Mouse (Mus musculus) bone marrow macrophage, adult 2 months (primary cell): ENCODE data around the gene Tanc1. TPM values are rescaled to one million over a fixed set of nuclear protein-coding genes. Genes with fewer than 3 reads are reported as not detected.
"Not testable (repeated sequence)": the region's sequence is repeated elsewhere in the genome, so short reads cannot be mapped to it uniquely, and the experiment has no call there.

Experiments used
- H3K27ac ChIP-seq: 2 replicates; pipeline ENCODE4 v1.5.1; 2012; ENCODE audit warnings: low read depth, low read length; ENCODE audit not compliant: insufficient read depth
- H3K4me1 ChIP-seq: 2 replicates; pipeline ENCODE4 v1.6.1; 2012; ENCODE audit warnings: low read length; ENCODE audit not compliant: control insufficient read depth, insufficient read depth
- H3K4me3 ChIP-seq: 2 replicates; pipeline ENCODE4 v1.5.1; 2012; ENCODE audit warnings: mild to moderate bottlenecking, low read length, moderate library complexity; ENCODE audit not compliant: insufficient read depth
- CTCF ChIP-seq: IDR thresholded peaks from 2 replicates; pipeline ENCODE4 v1.5.1; 2012; ENCODE audit warnings: low read depth, mild to moderate bottlenecking, low read length, moderate library complexity
- POLR2A ChIP-seq: IDR thresholded peaks from 2 replicates; pipeline ENCODE4 v1.6.1; 2012; ENCODE audit warnings: mild to moderate bottlenecking, low read depth, low read length, borderline replicate concordance
- polyA plus RNA-seq: library from polyadenylated mRNA; stranded (reverse); fragments of >200 nt; gene quantifications from 2 replicates; pipeline ENCODE4 v1.2.4, GENCODE M21; 2012; ENCODE audit not compliant: missing spikeins, insufficient read depth, insufficient read length

The Tanc1 gene
- polyA plus RNA-seq, result 6.6 and 8.3 TPM in 2 replicates

DNA sequence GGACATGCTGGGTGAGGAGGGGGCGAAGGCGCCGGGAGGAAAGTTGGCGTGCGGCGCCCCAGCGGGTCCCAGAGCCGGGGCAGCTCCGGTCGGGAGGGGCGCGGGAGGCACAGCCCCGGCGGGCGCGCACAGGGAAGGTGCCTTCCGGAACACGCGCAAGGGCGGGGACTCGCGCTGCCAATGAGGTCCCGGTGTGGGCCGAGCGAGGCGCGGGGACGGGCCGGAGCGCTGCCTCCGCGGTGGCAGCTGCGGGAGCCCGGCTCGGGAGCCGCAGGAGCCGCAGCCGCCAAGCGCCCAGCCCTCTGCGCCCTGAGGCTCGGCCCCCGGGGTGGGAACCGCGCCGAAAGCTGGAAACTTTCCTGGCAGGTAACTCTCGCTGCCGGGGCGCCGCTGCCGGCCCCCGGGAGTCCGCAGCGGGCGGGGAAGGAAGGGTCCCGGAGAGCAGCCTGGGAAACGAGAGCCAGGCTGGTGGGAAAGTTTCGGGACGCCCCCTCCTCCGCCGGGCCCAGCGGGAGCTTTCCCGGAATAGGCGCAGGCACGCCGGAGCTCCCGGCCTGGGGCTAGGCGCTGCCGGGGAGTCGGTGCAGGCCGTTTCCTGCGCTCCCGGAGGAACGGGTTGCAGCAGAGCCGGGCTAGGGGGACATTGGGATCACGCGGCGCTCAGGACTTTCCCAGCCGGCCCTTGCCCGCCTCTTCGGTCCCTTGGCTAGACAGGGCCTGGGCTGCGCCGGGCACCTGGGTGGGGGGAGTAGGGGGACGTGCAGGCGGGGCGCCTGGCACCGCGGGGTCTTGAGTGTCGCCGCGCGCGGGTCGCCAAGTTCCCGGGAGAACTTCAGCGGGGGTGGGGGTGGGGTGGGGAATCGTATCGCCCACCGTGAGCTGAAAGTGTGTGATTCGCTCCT, at the start of gene Tanc1:
Gene Tanc1, plus strand, starts transcription at position 212 of the 902 bp plus-strand sequence.
- H3K27ac ChIP-seq, result peak within 1 kb of the TSS; percentile 34
- TF ChIP-seq POLR2A (peak; percentile 12; the same call in 1 of the 2 replicates), CTCF (no peak)
- peak within 1 kb of the TSS; percentile 77 for H3K4me3 ChIP-seq
- H3K4me1 ChIP-seq, result peaks cover 31% of the 10 kb centered on the region

DNA sequence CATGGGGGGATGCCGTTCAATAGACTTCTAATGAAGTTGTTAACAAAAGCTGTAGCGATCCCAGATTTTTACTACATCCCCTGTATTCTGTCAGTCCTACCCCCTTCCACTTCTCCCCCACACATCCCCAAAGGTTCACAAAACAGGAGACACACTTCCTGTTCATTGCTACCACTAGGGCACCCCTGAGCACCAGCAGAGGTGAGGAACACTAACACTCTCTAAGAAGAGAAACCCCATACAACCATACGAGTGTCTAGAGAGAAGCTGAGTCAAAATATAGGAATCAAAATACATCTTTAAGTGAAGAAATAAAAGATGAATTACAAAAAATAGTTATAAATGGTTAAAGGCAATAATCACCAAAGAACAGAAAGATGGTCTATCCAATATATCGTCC, 49.6 kb upstream of the Tanc1 start:
- TF ChIP-seq CTCF, result no peak
- no peak overlapping the region for H3K27ac ChIP-seq

DNA sequence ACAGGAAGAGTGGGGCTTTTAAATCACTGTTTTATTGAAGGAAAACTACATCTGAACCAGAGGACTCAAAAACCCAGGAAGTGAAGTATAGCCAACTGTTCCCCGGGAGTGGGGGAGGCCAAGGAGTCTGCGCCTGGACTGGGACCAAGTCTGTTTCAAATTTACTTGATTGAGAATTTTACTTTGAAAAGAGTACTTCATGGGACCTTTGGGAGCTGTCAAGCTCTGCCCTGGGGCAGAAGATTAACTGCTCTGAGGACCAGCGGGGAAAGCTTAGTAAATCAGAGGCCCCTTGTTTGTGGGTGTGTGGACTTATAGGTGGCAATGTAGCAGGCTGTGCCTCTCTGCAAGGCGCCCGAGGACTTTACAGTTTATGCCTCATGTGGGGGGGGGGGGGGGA, 49.1 kb upstream of the Tanc1 start:
- H3K4me3 ChIP-seq, result no peak overlapping the region
- no peaks in the 10 kb centered on the region for H3K4me1 ChIP-seq
- TF ChIP-seq CTCF (no peak), POLR2A (no peak)
- H3K27ac ChIP-seq, result no peak overlapping the region

More for the DNA sequence above, 49.6 kb upstream of the Tanc1 start:
- Histone ChIP-seq H3K4me3 (no peak overlapping the region), H3K4me1 (no peaks in the 10 kb centered on the region)

DNA sequence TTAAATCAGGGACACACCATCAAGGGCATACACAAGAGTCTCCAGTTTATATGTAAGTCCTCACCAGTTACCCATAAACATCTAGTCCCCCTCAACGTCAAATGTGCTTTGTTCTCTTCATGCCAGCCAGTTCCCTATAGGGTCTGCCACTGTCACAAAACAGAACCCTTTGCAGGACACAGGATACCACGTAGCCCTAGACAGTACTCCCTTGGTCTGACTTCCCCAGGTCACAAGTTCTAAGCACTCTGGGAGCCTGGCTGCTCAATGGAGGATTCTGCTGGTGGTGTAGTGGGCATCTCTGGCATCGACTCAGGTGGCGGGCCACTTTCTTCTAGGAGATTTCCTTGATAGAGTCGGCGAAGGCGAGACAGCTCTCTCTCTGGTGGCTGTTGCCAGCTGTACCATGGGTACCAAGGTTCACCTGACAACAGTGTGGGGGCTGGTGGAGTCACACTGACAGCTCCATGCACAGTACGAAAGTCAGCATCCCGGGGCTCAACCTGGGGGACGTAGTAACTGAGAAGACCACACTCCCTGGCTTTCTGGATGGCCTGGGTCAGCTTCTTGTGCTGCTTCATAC, 47.7 kb upstream of the Tanc1 start:
- H3K27ac ChIP-seq, H3K4me1 ChIP-seq, H3K4me3 ChIP-seq: not testable (repeated sequence)

DNA sequence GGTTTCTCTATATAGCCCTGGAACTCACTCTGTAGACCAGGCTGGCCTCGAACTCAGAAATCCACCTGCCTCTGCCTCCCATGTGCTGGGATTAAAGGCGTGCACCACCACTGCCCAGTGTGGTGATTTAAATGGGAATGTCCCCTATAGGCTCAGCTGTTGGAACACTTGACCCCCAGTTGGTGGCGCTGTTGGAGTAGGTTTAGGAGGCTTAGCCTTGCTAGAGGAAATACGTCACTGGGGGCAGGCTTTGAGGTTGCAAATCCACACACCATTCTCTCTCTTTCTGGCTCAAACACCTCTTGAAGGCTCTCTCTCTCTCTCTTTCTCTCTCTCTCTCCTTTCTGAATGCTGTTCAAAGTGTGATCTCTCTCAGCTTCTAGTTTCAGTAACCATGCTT, 46.9 kb upstream of the Tanc1 start:
- H3K4me3 ChIP-seq, result no peak overlapping the region
- H3K4me1 ChIP-seq, result no peaks in the 10 kb centered on the region
- TF ChIP-seq POLR2A (no peak), CTCF (no peak)
- no peak overlapping the region for H3K27ac ChIP-seq

DNA sequence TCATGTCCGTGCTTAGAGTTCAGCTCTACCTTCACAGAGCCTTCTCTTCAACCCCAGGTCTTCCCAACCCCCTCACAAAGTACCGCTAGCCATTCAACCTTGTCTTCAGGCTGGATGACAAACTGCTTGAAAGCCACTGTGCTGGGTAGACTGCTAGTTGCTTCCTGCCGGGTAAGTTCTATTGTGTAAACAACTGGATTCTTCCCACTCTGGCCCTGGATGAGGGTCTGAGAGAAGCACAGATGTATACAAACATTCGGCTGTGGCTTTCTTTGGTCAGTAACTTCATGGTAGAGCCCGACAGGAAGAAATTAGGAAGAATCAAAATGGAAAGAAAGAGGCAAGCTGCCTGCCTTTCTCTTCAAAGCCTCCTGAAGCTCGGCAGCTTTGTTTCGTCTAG, 30.9 kb upstream of the Tanc1 start:
- no peaks in the 10 kb centered on the region for H3K4me1 ChIP-seq
- no peak for TF ChIP-seq CTCF
- no peak for TF ChIP-seq POLR2A
- H3K27ac ChIP-seq, result no peak overlapping the region
- H3K4me3 ChIP-seq, result no peak overlapping the region

DNA sequence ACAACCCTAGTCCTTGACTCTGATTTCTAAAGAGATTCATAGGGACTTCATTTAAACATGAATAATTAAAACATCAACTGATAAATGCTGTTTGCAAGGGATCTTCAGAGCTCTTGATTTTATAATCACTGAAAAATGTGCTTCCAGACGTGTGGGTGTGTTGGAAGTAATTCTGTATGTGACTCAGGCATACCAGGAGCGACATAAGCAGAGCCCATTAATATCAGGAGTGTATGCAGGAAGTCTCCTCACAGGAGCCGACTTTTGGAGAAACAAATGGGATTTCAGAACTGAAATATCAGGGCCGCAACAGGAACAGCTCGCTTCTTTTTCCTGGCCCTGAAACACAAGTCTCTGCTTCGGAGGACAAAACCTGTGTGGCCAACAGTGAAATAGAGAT, 27.9 kb upstream of the Tanc1 start:
- Histone ChIP-seq H3K4me1 (peaks cover 10% of the 10 kb centered on the region), H3K27ac (no peak overlapping the region), H3K4me3 (no peak overlapping the region)
- no peak for TF ChIP-seq POLR2A
- no peak for TF ChIP-seq CTCF

DNA sequence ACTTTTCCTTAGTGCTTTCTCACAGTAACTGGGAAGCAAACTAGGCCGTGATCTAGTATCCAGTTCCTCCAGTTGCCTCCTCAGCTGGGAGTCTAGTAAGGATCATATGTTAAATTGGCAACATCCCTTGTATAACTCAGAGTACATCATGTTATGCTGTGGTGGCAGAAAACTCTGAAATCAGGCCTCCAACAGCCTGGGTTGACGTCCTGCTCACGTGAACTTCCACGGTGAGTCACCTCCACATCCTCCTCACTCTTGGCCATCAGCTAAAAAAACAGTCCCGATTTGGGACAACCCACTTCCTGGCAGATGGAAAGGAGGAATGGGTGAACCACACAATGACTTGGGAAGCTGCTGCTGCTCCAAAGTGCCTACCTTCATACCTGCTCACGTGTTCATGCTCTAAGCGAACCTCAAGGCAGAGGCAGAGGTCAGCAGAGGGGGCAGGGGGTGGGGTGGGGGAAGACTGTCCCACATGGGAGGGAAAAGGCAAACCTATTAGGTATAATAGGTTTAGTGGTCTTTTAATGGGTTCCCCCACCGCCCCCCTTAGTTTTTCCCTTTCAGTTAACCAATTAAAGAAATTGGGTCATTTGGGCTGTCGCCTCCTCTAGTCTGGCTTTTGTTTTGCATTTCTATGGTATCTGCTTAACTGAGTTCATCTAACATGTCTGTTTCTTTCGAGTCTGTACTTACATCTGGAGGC, 24.3 kb upstream of the Tanc1 start:
- Histone ChIP-seq H3K4me1 (peaks cover 11% of the 10 kb centered on the region), H3K27ac (no peak overlapping the region), H3K4me3 (no peak overlapping the region)
- TF ChIP-seq POLR2A, result no peak
- no peak for TF ChIP-seq CTCF

DNA sequence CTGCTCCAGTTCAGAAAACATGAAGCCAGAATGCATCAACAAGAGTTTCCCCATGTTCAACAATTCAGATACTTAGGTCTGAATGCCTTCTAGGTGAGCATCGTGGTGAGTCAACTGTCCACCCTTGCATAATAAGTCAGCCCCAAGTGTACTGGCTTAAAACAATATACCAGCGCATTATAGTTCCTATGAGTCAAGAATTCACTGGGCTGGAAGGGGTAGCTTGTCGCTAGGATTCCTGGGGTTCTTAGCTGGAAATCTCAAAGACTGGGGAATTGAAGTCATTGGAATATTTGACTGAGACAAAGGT, 23.8 kb upstream of the Tanc1 start:
- H3K27ac ChIP-seq, result no peak overlapping the region
- H3K4me3 ChIP-seq, result no peak overlapping the region
- H3K4me1 ChIP-seq, result peaks cover 11% of the 10 kb centered on the region
- TF ChIP-seq POLR2A (no peak), CTCF (no peak)

DNA sequence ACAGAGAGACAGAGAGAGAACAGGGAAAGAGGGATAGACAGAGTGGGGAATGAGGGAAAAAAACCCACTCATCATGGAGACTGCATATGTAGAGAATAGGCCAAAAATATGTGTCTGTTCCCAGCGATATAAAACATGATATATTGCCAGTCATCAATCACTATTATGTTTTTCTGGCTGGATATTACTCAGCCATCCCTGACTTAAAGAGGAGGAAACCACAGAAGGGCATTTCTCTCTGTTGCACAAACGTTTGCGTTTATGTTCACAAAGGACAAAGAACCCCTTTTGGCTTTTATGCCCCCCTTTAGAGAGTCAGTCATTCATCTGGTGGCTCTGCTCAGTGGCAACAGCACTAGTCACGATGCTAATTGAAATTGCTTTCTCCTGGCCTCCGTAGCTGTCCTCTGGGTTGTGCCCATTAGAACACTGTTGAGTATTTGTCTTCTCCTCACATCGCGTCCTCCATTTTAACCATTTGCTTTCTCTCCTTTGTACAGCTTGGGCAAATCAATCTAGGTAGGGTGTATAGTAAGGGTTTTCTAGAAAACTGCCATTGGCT, 18.4 kb upstream of the Tanc1 start:
- Histone ChIP-seq H3K27ac (no peak overlapping the region), H3K4me1 (peaks cover 4% of the 10 kb centered on the region), H3K4me3 (no peak overlapping the region)
- TF ChIP-seq CTCF (no peak), POLR2A (no peak)
